Mouse (Mus musculus): ENCODE data around the gene 4930550C14Rik. TPM values are rescaled to one million over a fixed set of nuclear protein-coding genes. Genes with fewer than 3 reads are reported as not detected.

Gene 4930550C14Rik
- polyA plus RNA-seq, 1 experiment from 2014 or later: 2.6 TPM

DNA sequence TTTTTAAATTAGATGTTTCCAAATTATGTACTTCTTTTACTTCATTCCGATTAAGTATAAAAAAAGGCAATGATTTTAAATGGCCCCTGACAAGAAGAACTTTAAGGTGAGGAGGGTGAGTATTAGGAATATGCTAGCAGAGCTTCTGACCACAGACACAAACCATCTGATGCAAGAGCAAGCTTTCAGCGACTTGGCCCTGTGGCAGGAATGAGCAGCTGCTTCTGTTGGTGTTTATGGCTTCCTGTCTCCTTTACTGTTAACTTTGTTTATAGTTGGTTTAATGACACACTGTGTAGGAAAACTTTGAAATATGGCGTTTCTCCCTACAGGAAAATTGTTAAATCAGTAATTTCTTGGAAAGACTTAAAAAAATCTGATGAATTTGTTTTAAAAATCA is 25.5 kb downstream of the 4930550C14Rik start:
- Histone ChIP-seq H3K36me3 (ENCODE audit: insufficient read depth, low read length) (no peaks in the 10 kb centered on the region), H3K27ac (ENCODE audit: low read length) (no peak overlapping the region), H3K4me1 (ENCODE audit: insufficient read depth, low read length) (no peaks in the 10 kb centered on the region), H3K4me2 (replicated peaks; ENCODE audit: low read depth, low read length) (no peak overlapping the region), H3K4me3 (ENCODE audit: low read length) (no peak overlapping the region), H3K27me3 (ENCODE audit: insufficient read depth, low read length) (no peaks in the 10 kb centered on the region), H3K9me3 (ENCODE audit: low read length) (no peaks in the 10 kb centered on the region), H3K9ac (replicated peaks; ENCODE audit: low read length) (no peak overlapping the region)
- 43% methylated on average over 3 of the region's 3 CpGs for WGBS
- ATAC-seq (ENCODE audit: low FRiP score, low TSS enrichment): no peak

DNA sequence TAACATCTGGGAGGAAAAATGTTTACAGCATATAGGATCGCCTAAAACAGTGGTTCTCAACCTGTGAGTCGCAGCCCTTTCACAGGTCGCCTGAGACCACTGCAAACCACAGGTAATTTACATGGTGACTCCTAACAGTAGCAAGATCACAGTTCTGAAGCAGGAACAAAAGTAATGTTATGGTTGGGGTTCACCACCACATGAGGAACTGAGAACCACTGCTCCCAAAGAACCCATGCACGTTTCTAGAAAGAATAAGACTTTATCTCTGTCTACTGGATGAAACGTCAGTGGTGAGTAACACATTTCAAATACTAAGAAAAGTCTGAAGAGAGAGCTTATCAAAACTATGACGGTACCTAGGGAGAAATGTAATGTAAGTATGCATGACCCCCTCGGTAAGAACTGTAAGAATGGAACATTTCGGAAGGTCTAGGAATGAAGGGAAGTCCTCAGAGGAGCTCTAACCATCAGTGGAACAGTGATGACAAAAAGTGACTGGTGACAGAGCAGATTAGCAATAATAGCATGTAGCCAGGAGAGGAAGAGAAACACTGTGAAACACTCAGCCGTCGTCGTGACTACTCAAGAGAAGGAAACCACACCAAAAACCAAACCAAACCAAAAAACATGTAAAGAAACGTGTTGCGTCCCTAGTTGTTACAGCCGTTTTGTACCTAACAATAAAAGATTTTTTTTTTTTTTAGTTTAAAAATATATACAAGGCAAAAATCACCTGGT is 33.9 kb downstream of the 4930550C14Rik start:
- no peak overlapping the region for H3K27ac ChIP-seq (ENCODE audit: low read length)
- H3K36me3 ChIP-seq (ENCODE audit: insufficient read depth, low read length): peaks cover 12% of the 10 kb centered on the region; the same call in 1 of the 2 replicates
- no peak overlapping the region for H3K4me2 ChIP-seq (replicated peaks; ENCODE audit: low read depth, low read length)
- H3K9ac ChIP-seq (replicated peaks; ENCODE audit: low read length): no peak overlapping the region
- H3K27me3 ChIP-seq (ENCODE audit: insufficient read depth, low read length): no peaks in the 10 kb centered on the region
- no peak overlapping the region for H3K4me3 ChIP-seq (ENCODE audit: low read length)
- 89% methylated on average over 14 of the region's 14 CpGs for WGBS
- no peak for ATAC-seq (ENCODE audit: low FRiP score, low TSS enrichment)
- H3K9me3 ChIP-seq (ENCODE audit: low read length): no peaks in the 10 kb centered on the region
- no peaks in the 10 kb centered on the region for H3K4me1 ChIP-seq (ENCODE audit: insufficient read depth, low read length)

DNA sequence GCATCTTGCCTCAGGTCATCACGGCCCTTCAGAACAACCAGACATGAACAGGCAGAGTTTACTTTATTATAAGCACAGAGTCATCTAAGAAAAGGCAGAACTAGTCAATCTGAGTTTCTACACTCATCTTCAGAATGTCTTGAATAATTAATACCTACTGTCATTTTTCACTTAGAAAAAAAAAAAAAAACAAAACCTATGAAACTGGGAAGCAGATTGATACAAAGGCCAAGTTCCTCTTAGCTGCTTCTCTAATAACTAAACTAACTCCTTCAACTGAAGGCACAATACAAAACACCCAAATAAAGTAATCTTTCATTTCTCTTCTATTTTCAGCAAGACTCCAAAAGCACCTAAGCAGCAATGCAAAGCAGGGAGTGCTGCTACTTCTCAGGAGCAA is 48.5 kb downstream of the 4930550C14Rik start:
- H3K9me3 ChIP-seq (ENCODE audit: low read length): no peaks in the 10 kb centered on the region
- no peak overlapping the region for H3K4me3 ChIP-seq (ENCODE audit: low read length)
- 94% methylated on average over 1 of the region's 1 CpGs for WGBS
- H3K27ac ChIP-seq (ENCODE audit: low read length): no peak overlapping the region
- no peaks in the 10 kb centered on the region for H3K4me1 ChIP-seq (ENCODE audit: insufficient read depth, low read length)
- no peak overlapping the region for H3K4me2 ChIP-seq (replicated peaks; ENCODE audit: low read depth, low read length)
- peaks cover 27% of the 10 kb centered on the region for H3K36me3 ChIP-seq (ENCODE audit: insufficient read depth, low read length)
- H3K27me3 ChIP-seq (ENCODE audit: insufficient read depth, low read length): no peaks in the 10 kb centered on the region
- H3K9ac ChIP-seq (replicated peaks; ENCODE audit: low read length): no peak overlapping the region
- ATAC-seq (ENCODE audit: low FRiP score, low TSS enrichment): no peak

DNA sequence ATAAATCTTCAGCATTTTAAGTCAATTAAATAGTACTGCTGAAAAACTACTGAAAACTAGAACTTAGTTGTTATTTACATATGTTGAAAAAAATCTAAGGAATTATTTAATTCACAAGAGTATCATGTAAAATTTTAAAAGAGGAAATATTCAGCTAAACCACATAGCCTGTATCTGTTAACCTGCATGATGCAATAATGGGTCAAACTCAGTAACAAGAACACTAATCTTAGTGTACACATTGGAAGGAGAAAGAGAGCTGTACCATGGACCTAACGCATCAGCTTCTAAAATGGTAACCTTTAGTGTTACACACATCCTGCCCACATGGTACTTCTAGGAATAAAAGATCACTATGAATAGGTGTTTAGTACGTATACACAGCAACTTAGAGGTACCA is 49.9 kb downstream of the 4930550C14Rik start:
- Histone ChIP-seq H3K27me3 (ENCODE audit: insufficient read depth, low read length) (no peaks in the 10 kb centered on the region), H3K4me2 (replicated peaks; ENCODE audit: low read depth, low read length) (no peak overlapping the region), H3K9me3 (ENCODE audit: low read length) (no peaks in the 10 kb centered on the region), H3K27ac (ENCODE audit: low read length) (no peak overlapping the region), H3K4me3 (ENCODE audit: low read length) (no peak overlapping the region), H3K4me1 (ENCODE audit: insufficient read depth, low read length) (no peaks in the 10 kb centered on the region), H3K36me3 (ENCODE audit: insufficient read depth, low read length) (peaks cover 22% of the 10 kb centered on the region), H3K9ac (replicated peaks; ENCODE audit: low read length) (no peak overlapping the region)
- no peak for ATAC-seq (ENCODE audit: low FRiP score, low TSS enrichment)
- 97% methylated on average over 2 of the region's 2 CpGs for WGBS

DNA sequence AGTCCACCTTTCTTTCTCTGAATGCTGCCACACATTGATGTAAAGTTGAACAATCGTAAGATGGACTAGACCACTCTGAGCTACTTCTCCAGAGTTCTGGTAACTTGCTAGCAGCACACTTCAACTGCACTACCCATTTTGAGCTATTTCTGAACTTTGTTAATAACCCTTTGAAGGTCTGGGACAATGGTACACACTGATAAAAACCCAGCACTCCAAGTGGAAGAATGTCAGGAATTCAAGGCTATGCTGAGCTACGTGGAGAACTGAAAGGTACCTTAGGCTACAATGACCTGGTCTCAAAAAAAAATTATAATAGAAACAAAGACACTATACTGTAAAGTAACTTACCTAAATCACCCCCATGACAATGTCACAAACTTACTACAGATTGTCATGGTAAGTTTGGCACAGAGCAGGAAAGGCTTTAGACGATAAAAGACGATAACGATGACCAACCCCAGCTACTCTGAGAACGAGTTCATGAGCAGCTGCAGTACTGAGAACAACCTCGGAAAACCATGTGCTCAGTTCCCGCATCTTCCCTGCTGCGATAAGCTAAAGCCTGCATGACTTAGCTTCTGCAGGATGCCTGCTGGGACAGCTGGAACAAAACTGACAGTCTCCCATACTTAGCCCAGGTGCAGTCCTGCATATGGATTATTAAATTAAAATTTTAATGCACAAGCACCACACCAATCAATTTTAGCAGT is 70.8 kb downstream of the 4930550C14Rik start:
- H3K4me2 ChIP-seq (replicated peaks; ENCODE audit: low read depth, low read length): no peak overlapping the region

More for the DNA sequence above, 70.8 kb downstream of the 4930550C14Rik start:
- no peaks in the 10 kb centered on the region for H3K27me3 ChIP-seq (ENCODE audit: insufficient read depth, low read length)
- no peak overlapping the region for H3K9ac ChIP-seq (replicated peaks; ENCODE audit: low read length)
- no peak overlapping the region for H3K27ac ChIP-seq (ENCODE audit: low read length)
- no peaks in the 10 kb centered on the region for H3K9me3 ChIP-seq (ENCODE audit: low read length)
- no peak for ATAC-seq (ENCODE audit: low FRiP score, low TSS enrichment)
- peaks cover 7% of the 10 kb centered on the region; the same call in 1 of the 2 replicates for H3K36me3 ChIP-seq (ENCODE audit: insufficient read depth, low read length)
- no peaks in the 10 kb centered on the region for H3K4me1 ChIP-seq (ENCODE audit: insufficient read depth, low read length)
- H3K4me3 ChIP-seq (ENCODE audit: low read length): no peak overlapping the region
- WGBS: 86% methylated on average over 9 of the region's 9 CpGs

Small RNA genes within 50 kb of the gene (microRNA-seq; reads per million reads assigned to microRNA genes)
- not detected for gene Mir130c

Other genes starting within 250 kb of the 4930550C14Rik start
- gene Ddx10, start 154.3 kb upstream of the 4930550C14Rik start, polyA plus RNA-seq (2015; fragmentation: Nextera tagmentation; extraction: Ambion mirVana): 30.1 and 31.0 TPM in 2 replicates
- 2.2 and 3.3 TPM in 2 replicates for gene Exph5, start 100.7 kb upstream of the 4930550C14Rik start, polyA plus RNA-seq (2015; fragmentation: Nextera tagmentation; extraction: Ambion mirVana)
- 30.4 and 34.1 TPM in 2 replicates for gene Kdelc2, start 18.3 kb upstream of the 4930550C14Rik start, polyA plus RNA-seq (2015; fragmentation: Nextera tagmentation; extraction: Ambion mirVana)
- 13.1 and 16.8 TPM in 2 replicates for gene Atm, start 134.4 kb downstream of the 4930550C14Rik start, polyA plus RNA-seq (2015; fragmentation: Nextera tagmentation; extraction: Ambion mirVana)
- gene Npat, start 134.7 kb downstream of the 4930550C14Rik start, polyA plus RNA-seq (2015; fragmentation: Nextera tagmentation; extraction: Ambion mirVana): 19.0 and 20.5 TPM in 2 replicates
- 120 and 126 TPM in 2 replicates for gene Acat1, start 208.1 kb downstream of the 4930550C14Rik start, polyA plus RNA-seq (2015; fragmentation: Nextera tagmentation; extraction: Ambion mirVana)